9 mouse cellular contexts compared by ENCODE assay signal in genomic region chr9:74028438-74028837, GRCm38 (mm10). TPM values are rescaled to one million over a fixed set of nuclear protein-coding genes. Genes with fewer than 3 reads are reported as not detected.
DNase-seq lines count a peak whose midpoint lies in the region; ATAC-seq and TF ChIP-seq lines count a peak whose summit lies in the region.
"Had no signal": no experiment of that assay in that cellular context is flagged by ENCODE, and none has a peak within 500 bp of the region (broad histone marks: within the 10 kb centered on the region; RNA-seq: fewer than 3 reads in every experiment).

No protein-coding gene starts in this region.

- no peaks in the 10 kb centered on the region for H3K9me3 ChIP-seq in heart, embryonic 11.5 days (replicated peaks; ENCODE audit: control insufficient read depth, low read length)
- no peaks in the 10 kb centered on the region for H3K9me3 ChIP-seq in liver, postnatal 0 days (ENCODE audit: low read length)
- H3K9me3 ChIP-seq in liver, embryonic 11.5 days (ENCODE audit: control insufficient read depth, low read length): no peaks in the 10 kb centered on the region

- H3K27ac ChIP-seq in heart, adult 2 months: no peak overlapping the region
- no peak overlapping the region for H3K27ac ChIP-seq in heart, embryonic 11.5 days (ENCODE audit: low read depth, low read length)
- H3K27ac ChIP-seq in liver, postnatal 0 days (ENCODE audit: low read depth): no peak overlapping the region
- no peak overlapping the region for H3K27ac ChIP-seq in liver, embryonic 11.5 days (ENCODE audit: low read depth, low read length)

- H3K27me3 ChIP-seq in heart, adult 2 months (ENCODE audit: control insufficient read depth, insufficient read depth, low read length): no peaks in the 10 kb centered on the region
- peaks cover 13% of the 10 kb centered on the region for H3K27me3 ChIP-seq in heart, embryonic 11.5 days (ENCODE audit: control insufficient read depth, insufficient read depth, low read length)
- no peaks in the 10 kb centered on the region for H3K27me3 ChIP-seq in liver, postnatal 0 days (ENCODE audit: insufficient read depth, low read length)
- H3K27me3 ChIP-seq in liver, embryonic 11.5 days (replicated peaks; ENCODE audit: control insufficient read depth, insufficient read depth, low read length): no peaks in the 10 kb centered on the region

- TF ChIP-seq CTCF in heart, adult 2 months (IDR thresholded peaks at IDR 0.05): peak; percentile 73
- peak; percentile 38 for TF ChIP-seq CTCF in liver, postnatal 0 days (IDR thresholded peaks at IDR 0.05; ENCODE audit: low read depth)

- no peak overlapping the region for H3K9ac ChIP-seq in heart, adult 2 months (ENCODE audit: low read depth, low read length)
- H3K9ac ChIP-seq in heart, embryonic 11.5 days (ENCODE audit: low read depth, low read length): no peak overlapping the region
- H3K9ac ChIP-seq in liver, postnatal 0 days (replicated peaks): no peak overlapping the region
- H3K9ac ChIP-seq in liver, embryonic 11.5 days (ENCODE audit: low read depth, low read length): no peak overlapping the region

- TF ChIP-seq EP300 in heart, adult 2 months (IDR thresholded peaks at IDR 0.05; ENCODE audit: insufficient read depth, low read depth, low read length): no peak
- TF ChIP-seq EP300 in liver, postnatal 0 days (IDR thresholded peaks at IDR 0.05; ENCODE audit: low read depth): no peak

- no peak for TF ChIP-seq POLR2A in heart, adult 2 months (IDR thresholded peaks at IDR 0.05; ENCODE audit: insufficient read depth, low read depth, low read length)

- no peaks in the 10 kb centered on the region for H3K4me1 ChIP-seq in heart, adult 2 months (ENCODE audit: control insufficient read depth, insufficient read depth, low read length)
- no peaks in the 10 kb centered on the region for H3K4me1 ChIP-seq in heart, embryonic 11.5 days (ENCODE audit: control insufficient read depth, insufficient read depth, low read length)
- H3K4me1 ChIP-seq in liver, postnatal 0 days (ENCODE audit: insufficient read depth): no peaks in the 10 kb centered on the region
- no peaks in the 10 kb centered on the region for H3K4me1 ChIP-seq in liver, embryonic 11.5 days (replicated peaks; ENCODE audit: control insufficient read depth, insufficient read depth, low read length)

- ATAC-seq in heart, embryonic 11.5 days (replicated peaks; ENCODE audit: insufficient number of reproducible peaks, low FRiP score, low TSS enrichment): no peak
- no peak for ATAC-seq in liver, postnatal 0 days
- no peak for ATAC-seq in liver, embryonic 11.5 days (replicated peaks; ENCODE audit: low FRiP score)
- no peak for ATAC-seq in erythroblast, adult 5-6 weeks (replicated peaks; ENCODE audit: low FRiP score, poor library complexity, severe bottlenecking)

- DNase-seq in heart, adult 2 months: no peak
- no peak for DNase-seq in liver, postnatal 0 days
- no peak for DNase-seq in liver, embryonic 11.5 days (ENCODE audit: low spot score)
- peak; percentile 28 for DNase-seq in R1 (ENCODE audit: low read depth, low spot score)
- peak; percentile 12 to 66 for DNase-seq in kidney, postnatal 36 days
- DNase-seq in urinary bladder, adult 2 months (ENCODE audit: low spot score): no peak

- no peak overlapping the region for H3K4me2 ChIP-seq in heart, embryonic 11.5 days
- no peak overlapping the region for H3K4me2 ChIP-seq in liver, postnatal 0 days (ENCODE audit: low read depth, low read length)
- no peak overlapping the region for H3K4me2 ChIP-seq in liver, embryonic 11.5 days

- H3K36me3 ChIP-seq in heart, adult 2 months (ENCODE audit: control insufficient read depth, insufficient read depth, low read length): no peaks in the 10 kb centered on the region
- no peaks in the 10 kb centered on the region for H3K36me3 ChIP-seq in heart, embryonic 11.5 days (ENCODE audit: control insufficient read depth, insufficient read depth, low read length)
- no peaks in the 10 kb centered on the region for H3K36me3 ChIP-seq in liver, postnatal 0 days (replicated peaks; ENCODE audit: insufficient read depth, low read length)
- H3K36me3 ChIP-seq in liver, embryonic 11.5 days (ENCODE audit: control insufficient read depth, insufficient read depth, low read length): no peaks in the 10 kb centered on the region

- H3K79me2 ChIP-seq in heart, adult 2 months (replicated peaks; ENCODE audit: control insufficient read depth, insufficient read depth, low read length): no peaks in the 10 kb centered on the region

- WGBS in heart, adult 2 months: 53% methylated on average over 1 of the region's 1 CpGs
- 36% methylated on average over 1 of the region's 1 CpGs for WGBS in heart, embryonic 11.5 days (ENCODE audit: insufficient replicate concordance)
- 51% methylated on average over 1 of the region's 1 CpGs for WGBS in liver, postnatal 0 days (ENCODE audit: insufficient replicate concordance)
- 45% methylated on average over 1 of the region's 1 CpGs for WGBS in liver, embryonic 11.5 days

- intact Hi-C loops in heart, adult 2 months (cut with DNase I): no loop called here

- H3K4me3 ChIP-seq in heart, adult 2 months: no peak overlapping the region
- no peak overlapping the region for H3K4me3 ChIP-seq in heart, embryonic 11.5 days (ENCODE audit: low read depth, low read length)
- H3K4me3 ChIP-seq in liver, postnatal 0 days (ENCODE audit: low read depth, low read length): no peak overlapping the region
- no peak overlapping the region for H3K4me3 ChIP-seq in liver, embryonic 11.5 days (ENCODE audit: low read depth, low read length)
- H3K4me3 ChIP-seq: myocyte had no signal

RNA-seq across cellular contexts. Expression of gene Unc13c, which starts 59.7 kb away (rescaled TPM):
- under 1 TPM; 0.18 to 0.23 TPM for total RNA-seq in heart, adult 2 months (2021)
- polyA plus RNA-seq in heart, adult 2 months (2012; rRNA removed): 0.02 and 0.03 TPM in 2 replicates
- polyA plus RNA-seq in heart, embryonic 11.5 days (2014; fragmentation: Nextera tagmentation; extraction: Ambion mirVana): 1.3 and 2.4 TPM in 2 replicates
- 0.02 and 0.04 TPM in 2 replicates for polyA plus RNA-seq in liver, postnatal 0 days (2015; fragmentation: Nextera tagmentation; extraction: Ambion mirVana)
- 0.18 and 0.19 TPM in 2 replicates for polyA plus RNA-seq in liver, embryonic 11.5 days (2014; fragmentation: Nextera tagmentation; extraction: Ambion mirVana)
- polyA plus RNA-seq in urinary bladder, adult 2 months (2012; rRNA removed): 1.2 and 1.5 TPM in 2 replicates
- not detected in 2 replicates for total RNA-seq in erythroblast, adult 5-6 weeks (2015; ENCODE audit: low replicate concordance)
- 0.28 TPM in 1 of 2 replicates, not detected in the other for total RNA-seq in erythroblast, adult 5-6 weeks (2017; ENCODE audit: low replicate concordance)

Comparison
In these comparisons a context has a peak if more than half of its experiments do, and no peak if none do; other contexts are left out.
1. DNase-seq: peak in R1 (single experiment) and kidney, postnatal 36 days (2 of 2); none in heart, adult 2 months (0 of 2), liver, postnatal 0 days (single experiment), liver, embryonic 11.5 days (single experiment) and urinary bladder, adult 2 months (single experiment).